Mouse (Mus musculus) spleen, adult 12 weeks (tissue): ENCODE measurements around the gene Pcsk1.

Experiments used
- DNase-seq: peaks from one replicate; pipeline ENCODE4 v3.0.0; 2022; ENCODE audit warnings: low spot score

Pcsk1 gene

GRCm38 (mm10) chr13:75089721-75090410 lies at the start of gene Pcsk1:
TSS of gene Pcsk1 (plus strand) at chr13:75089826.
- DNase-seq: no peak

- no peak for DNase-seq
These were observed 30.8 kb upstream of the Pcsk1 start for GRCm38 (mm10) chr13:75058818-75059217.

- no peak for DNase-seq
These were observed 25.7 kb upstream of the Pcsk1 start for GRCm38 (mm10) chr13:75063947-75064346.

- DNase-seq: no peak
These were observed 1.0 kb upstream of the Pcsk1 start for GRCm38 (mm10) chr13:75088597-75088996.

- DNase-seq: no peak
These were observed 769 bp downstream of the Pcsk1 start for GRCm38 (mm10) chr13:75090411-75090779.

GRCm38 (mm10) chr13:75091071-75091470 lies 1.4 kb downstream of the Pcsk1 start:
- no peak for DNase-seq

GRCm38 (mm10) chr13:75095487-75095886 lies 5.9 kb downstream of the Pcsk1 start:
- no peak for DNase-seq

- no peak for DNase-seq
These were observed 23.5 kb downstream of the Pcsk1 start for GRCm38 (mm10) chr13:75113114-75113513.

GRCm38 (mm10) chr13:75114007-75114424 lies 24.4 kb downstream of the Pcsk1 start:
- no peak for DNase-seq

- DNase-seq: no peak
These were observed 25.2 kb downstream of the Pcsk1 start for GRCm38 (mm10) chr13:75114838-75115237.

- no peak for DNase-seq
These were observed 46.2 kb downstream of the Pcsk1 start for GRCm38 (mm10) chr13:75135833-75136232.

- no peak for DNase-seq
These were observed 71.0 kb downstream of the Pcsk1 start for GRCm38 (mm10) chr13:75160661-75161060.

- DNase-seq: no peak
These were observed 73.8 kb downstream of the Pcsk1 start for GRCm38 (mm10) chr13:75163408-75163807.
